Mouse (Mus musculus) MEL-GATA-1-ER (cell line): ENCODE results near the gene Arhgap32.

Experiments used
- DNase-seq: peaks from one replicate; pipeline ENCODE4 v3.0.0-alpha.2; 2012; ENCODE audit warnings: low read depth; ENCODE audit errors: extremely low read depth

Arhgap32 gene

GRCm38 (mm10) chr9:32192295-32193073, 76.5 kb downstream of the Arhgap32 start:
- DNase-seq, result no peak

- DNase-seq, result no peak
Observed at GRCm38 (mm10) chr9:32204450-32204990, 88.6 kb downstream of the Arhgap32 start.

GRCm38 (mm10) chr9:32207133-32207532, 91.2 kb downstream of the Arhgap32 start:
- no peak for DNase-seq

- DNase-seq, result no peak
Observed at GRCm38 (mm10) chr9:32208071-32208470, 92.1 kb downstream of the Arhgap32 start.

GRCm38 (mm10) chr9:32216820-32217567, 101.1 kb downstream of the Arhgap32 start:
- no peak for DNase-seq

- no peak for DNase-seq
Observed at GRCm38 (mm10) chr9:32219400-32219799, 103.5 kb downstream of the Arhgap32 start.

GRCm38 (mm10) chr9:32222184-32222583, 106.2 kb downstream of the Arhgap32 start:
- no peak for DNase-seq

- DNase-seq, result no peak
Observed at GRCm38 (mm10) chr9:32223739-32224529, 108.0 kb downstream of the Arhgap32 start.

- DNase-seq, result no peak
Observed at GRCm38 (mm10) chr9:32224937-32225336, 109.0 kb downstream of the Arhgap32 start.

GRCm38 (mm10) chr9:32225584-32225983, 109.6 kb downstream of the Arhgap32 start:
- no peak for DNase-seq

GRCm38 (mm10) chr9:32227034-32227433, 111.1 kb downstream of the Arhgap32 start:
- no peak for DNase-seq

GRCm38 (mm10) chr9:32233593-32233992, 117.7 kb downstream of the Arhgap32 start:
- DNase-seq, result no peak

GRCm38 (mm10) chr9:32234767-32235489, 119.0 kb downstream of the Arhgap32 start:
- no peak for DNase-seq

GRCm38 (mm10) chr9:32238899-32239298, 123.0 kb downstream of the Arhgap32 start:
- no peak for DNase-seq

GRCm38 (mm10) chr9:32239427-32239826, 123.5 kb downstream of the Arhgap32 start:
- DNase-seq, result no peak

- no peak for DNase-seq
Observed at GRCm38 (mm10) chr9:32240449-32240848, 124.5 kb downstream of the Arhgap32 start.

GRCm38 (mm10) chr9:32241637-32242199, 125.8 kb downstream of the Arhgap32 start:
- no peak for DNase-seq

- no peak for DNase-seq
Observed at GRCm38 (mm10) chr9:32242921-32243617, 127.1 kb downstream of the Arhgap32 start.

- DNase-seq, result no peak
Observed at GRCm38 (mm10) chr9:32245237-32245636, 129.3 kb downstream of the Arhgap32 start.
